Mouse (Mus musculus): ENCODE data around the gene Aggf1. TPM values are rescaled to one million over a fixed set of nuclear protein-coding genes. Genes with fewer than 3 reads are reported as not detected.
A peak's percentile ranks its signal among the peaks of the same experiment; 100 is the strongest.

The Aggf1 gene
- polyA plus RNA-seq, 1 experiment from 2014 or later = 34.8 TPM

- Histone ChIP-seq H3K4me3 (peak overlapping the region; percentile 86), H3K27ac (peak overlapping the region; percentile 99), H3K9me3 (no peaks in the 10 kb centered on the region), H3K36me3 (no peaks in the 10 kb centered on the region), H3K4me2 (peak overlapping the region; percentile 79), H3K27me3 (no peaks in the 10 kb centered on the region), H3K4me1 (peaks cover 43% of the 10 kb centered on the region), H3K9ac (peak overlapping the region; percentile 98)
- 7% methylated on average over 5 of the region's 5 CpGs for WGBS
- no peak for ATAC-seq (ENCODE audit: borderline replicate concordance, extremely low read depth, low FRiP score, low TSS enrichment)
Measured at GRCm38 (mm10) chr13:95327345-95327741, 47.8 kb downstream of the Aggf1 start.

GRCm38 (mm10) chr13:95326611-95327344 lies 48.4 kb downstream of the Aggf1 start:
- 10% methylated on average over 21 of the region's 21 CpGs for WGBS
- no peaks in the 10 kb centered on the region for H3K9me3 ChIP-seq
- peak overlapping the region; percentile 86 for H3K4me3 ChIP-seq
- H3K27me3 ChIP-seq = no peaks in the 10 kb centered on the region
- H3K4me2 ChIP-seq = peak overlapping the region; percentile 79
- H3K4me1 ChIP-seq = peaks cover 38% of the 10 kb centered on the region
- peak overlapping the region; percentile 98 for H3K9ac ChIP-seq
- H3K27ac ChIP-seq = peak overlapping the region; percentile 99
- ATAC-seq (ENCODE audit: borderline replicate concordance, extremely low read depth, low FRiP score, low TSS enrichment) = no peak
- no peaks in the 10 kb centered on the region for H3K36me3 ChIP-seq

- Histone ChIP-seq H3K4me3 (peak overlapping the region; percentile 86), H3K27ac (peak overlapping the region; percentile 99), H3K36me3 (no peaks in the 10 kb centered on the region), H3K4me2 (peak overlapping the region; percentile 79), H3K4me1 (peaks cover 35% of the 10 kb centered on the region), H3K9ac (peak overlapping the region; percentile 98), H3K9me3 (no peaks in the 10 kb centered on the region), H3K27me3 (no peaks in the 10 kb centered on the region)
- ATAC-seq (ENCODE audit: borderline replicate concordance, extremely low read depth, low FRiP score, low TSS enrichment) = no peak
- WGBS = 4% methylated on average over 5 of the region's 5 CpGs
Measured at GRCm38 (mm10) chr13:95325907-95326550, 49.1 kb downstream of the Aggf1 start.

GRCm38 (mm10) chr13:95325080-95325906 lies 49.9 kb downstream of the Aggf1 start:
- Histone ChIP-seq H3K4me3 (peak overlapping the region; percentile 86), H3K9ac (peak overlapping the region; percentile 98), H3K9me3 (no peaks in the 10 kb centered on the region), H3K27me3 (no peaks in the 10 kb centered on the region), H3K36me3 (no peaks in the 10 kb centered on the region), H3K27ac (peak overlapping the region; percentile 99), H3K4me1 (peaks cover 34% of the 10 kb centered on the region), H3K4me2 (peak overlapping the region; percentile 79)
- 2% methylated on average over 62 of the region's 63 CpGs for WGBS
- peak; percentile 73 for ATAC-seq (ENCODE audit: borderline replicate concordance, extremely low read depth, low FRiP score, low TSS enrichment)

- ATAC-seq (ENCODE audit: borderline replicate concordance, extremely low read depth, low FRiP score, low TSS enrichment) = peak; percentile 23; the same call in 1 of the 2 replicates
- WGBS = under 1% methylated on average over 22 of the region's 22 CpGs
- H3K9ac ChIP-seq = peak overlapping the region; percentile 98
- no peaks in the 10 kb centered on the region for H3K9me3 ChIP-seq
- no peaks in the 10 kb centered on the region for H3K36me3 ChIP-seq
- peak overlapping the region; percentile 79 for H3K4me2 ChIP-seq
- peaks cover 31% of the 10 kb centered on the region for H3K4me1 ChIP-seq
- peak overlapping the region; percentile 86 for H3K4me3 ChIP-seq
- no peaks in the 10 kb centered on the region for H3K27me3 ChIP-seq
- H3K27ac ChIP-seq = peak overlapping the region; percentile 99
Measured at GRCm38 (mm10) chr13:95324626-95325079, 50.5 kb downstream of the Aggf1 start.

- Histone ChIP-seq H3K27me3 (no peaks in the 10 kb centered on the region), H3K9me3 (no peaks in the 10 kb centered on the region), H3K27ac (peak overlapping the region; percentile 99), H3K9ac (peak overlapping the region; percentile 98), H3K36me3 (no peaks in the 10 kb centered on the region), H3K4me2 (peak overlapping the region; percentile 79), H3K4me1 (peaks cover 30% of the 10 kb centered on the region), H3K4me3 (peak overlapping the region; percentile 86)
- peak; percentile 43; the same call in 1 of the 2 replicates for ATAC-seq (ENCODE audit: borderline replicate concordance, extremely low read depth, low FRiP score, low TSS enrichment)
- WGBS = 23% methylated on average over 15 of the region's 15 CpGs
Measured at GRCm38 (mm10) chr13:95323950-95324625, 51.1 kb downstream of the Aggf1 start.

GRCm38 (mm10) chr13:95323400-95323799 lies 51.8 kb downstream of the Aggf1 start, which contains the start of gene Zbed3:
Zbed3 (plus strand) TSS chr13:95323612.
- no peak for ATAC-seq (ENCODE audit: borderline replicate concordance, extremely low read depth, low FRiP score, low TSS enrichment)
- H3K4me3 ChIP-seq = peak within 1 kb of the TSS; percentile 86
- WGBS = 88% methylated on average over 6 of the region's 6 CpGs

GRCm38 (mm10) chr13:95320451-95320850 lies 54.7 kb downstream of the Aggf1 start:
- ATAC-seq (ENCODE audit: borderline replicate concordance, extremely low read depth, low FRiP score, low TSS enrichment) = no peak
- WGBS = 54% methylated on average over 4 of the region's 4 CpGs
- Histone ChIP-seq H3K4me3 (no peak overlapping the region), H3K4me2 (no peak overlapping the region), H3K9me3 (no peaks in the 10 kb centered on the region), H3K27me3 (no peaks in the 10 kb centered on the region), H3K4me1 (peaks cover 3% of the 10 kb centered on the region; the same call in 1 of the 2 replicates), H3K9ac (no peak overlapping the region), H3K27ac (no peak overlapping the region), H3K36me3 (no peaks in the 10 kb centered on the region)

More at GRCm38 (mm10) chr13:95323400-95323799, 51.8 kb downstream of the Aggf1 start, which contains the start of gene Zbed3:
- Histone ChIP-seq H3K9ac (peak within 1 kb of the TSS; percentile 98), H3K36me3 (no peaks in the 10 kb centered on the region), H3K27ac (peak within 1 kb of the TSS; percentile 99), H3K27me3 (no peaks in the 10 kb centered on the region), H3K4me1 (peaks cover 23% of the 10 kb centered on the region), H3K9me3 (no peaks in the 10 kb centered on the region), H3K4me2 (peak within 1 kb of the TSS; percentile 79)

GRCm38 (mm10) chr13:95319153-95319552 lies 56.0 kb downstream of the Aggf1 start:
- Histone ChIP-seq H3K36me3 (no peaks in the 10 kb centered on the region), H3K27ac (no peak overlapping the region)

GRCm38 (mm10) chr13:95312016-95312415 lies 63.1 kb downstream of the Aggf1 start:
- H3K36me3 ChIP-seq = no peaks in the 10 kb centered on the region
- H3K4me2 ChIP-seq = no peak overlapping the region
- H3K9me3 ChIP-seq = no peaks in the 10 kb centered on the region
- no peak overlapping the region for H3K4me3 ChIP-seq
- peaks cover 5% of the 10 kb centered on the region; the same call in 1 of the 2 replicates for H3K4me1 ChIP-seq
- H3K27me3 ChIP-seq = no peaks in the 10 kb centered on the region
- 82% methylated on average over 6 of the region's 6 CpGs for WGBS
- no peak for ATAC-seq (ENCODE audit: borderline replicate concordance, extremely low read depth, low FRiP score, low TSS enrichment)
- no peak overlapping the region for H3K9ac ChIP-seq
- H3K27ac ChIP-seq = no peak overlapping the region

More at GRCm38 (mm10) chr13:95319153-95319552, 56.0 kb downstream of the Aggf1 start:
- no peak overlapping the region for H3K9ac ChIP-seq
- no peaks in the 10 kb centered on the region for H3K27me3 ChIP-seq
- no peak for ATAC-seq (ENCODE audit: borderline replicate concordance, extremely low read depth, low FRiP score, low TSS enrichment)
- H3K9me3 ChIP-seq = no peaks in the 10 kb centered on the region
- H3K4me1 ChIP-seq = peaks cover 5% of the 10 kb centered on the region; the same call in 1 of the 2 replicates
- WGBS = 69% methylated on average over 6 of the region's 6 CpGs
- H3K4me3 ChIP-seq = no peak overlapping the region
- H3K4me2 ChIP-seq = no peak overlapping the region

- ATAC-seq (ENCODE audit: borderline replicate concordance, extremely low read depth, low FRiP score, low TSS enrichment) = no peak
- whole genome bisulfite sequencing = 58% methylated on average over 8 of the region's 8 CpGs
Measured at GRCm38 (mm10) chr13:95307100-95307655, 68.0 kb downstream of the Aggf1 start.

More at GRCm38 (mm10) chr13:95307100-95307655, 68.0 kb downstream of the Aggf1 start:
- Histone ChIP-seq H3K4me1 (no peaks in the 10 kb centered on the region), H3K27ac (no peak overlapping the region), H3K4me3 (no peak overlapping the region), H3K4me2 (no peak overlapping the region), H3K36me3 (no peaks in the 10 kb centered on the region), H3K9me3 (no peaks in the 10 kb centered on the region), H3K9ac (no peak overlapping the region), H3K27me3 (no peaks in the 10 kb centered on the region)

Data from lung, embryonic 15.5 days (tissue).